ENCODE assay signal across 8 mouse cellular contexts in the genomic region with DNA sequence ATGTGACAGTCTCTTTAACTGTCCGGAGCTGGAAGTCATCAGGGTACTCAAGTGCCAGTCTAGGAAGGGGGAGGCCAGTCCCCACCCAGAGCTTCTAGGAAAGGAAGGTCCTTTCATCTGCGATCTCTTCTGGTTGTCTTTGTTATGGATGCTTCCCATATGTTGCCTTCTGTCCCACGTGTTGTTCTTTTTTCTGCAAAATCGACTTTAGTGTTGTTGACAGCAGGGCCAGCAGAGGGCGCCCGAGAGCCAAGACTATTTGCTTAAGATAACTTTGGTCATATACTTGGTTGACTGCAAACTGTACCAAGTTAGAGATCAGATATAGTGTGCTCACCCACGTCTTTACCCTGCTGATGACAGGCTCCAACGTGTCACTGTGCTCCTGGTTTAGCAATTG. TPM values are rescaled to one million over a fixed set of nuclear protein-coding genes. Genes with fewer than 3 reads are reported as not detected.
DNase-seq lines count a peak whose midpoint lies in the region; ATAC-seq lines count a peak whose summit lies in the region.

No protein-coding gene starts in this region.

- H3K36me3 ChIP-seq in liver, embryonic 11.5 days (ENCODE audit: control insufficient read depth, insufficient read depth, low read length): no peaks in the 10 kb centered on the region
- no peaks in the 10 kb centered on the region for H3K36me3 ChIP-seq in neural tube, embryonic 12.5 days

- 12% methylated on average over 8 of the region's 8 CpGs for WGBS in liver, embryonic 11.5 days
- 11% methylated on average over 8 of the region's 8 CpGs for WGBS in neural tube, embryonic 12.5 days

- DNase-seq in A20 (ENCODE audit: low read depth, low spot score): peak; percentile 15
- peak; percentile 42 to 86 for DNase-seq in adrenal gland, adult (ENCODE audit: inconsistent age in 2 of 2, low spot score in 1 of 2)
- DNase-seq in embryo, embryonic 10 days (ENCODE audit: low spot score): peak; percentile 85
- DNase-seq in gastrocnemius, postnatal 4 days (ENCODE audit: low spot score in 2 of 2): peak; percentile 71 to 74
- peak; percentile 72 for DNase-seq in kidney, postnatal 14 days
- DNase-seq in liver, embryonic 11.5 days (ENCODE audit: low spot score): peak; percentile 67
- DNase-seq in testis, postnatal 14 days (ENCODE audit: low spot score): peak; percentile 27

- H3K9ac ChIP-seq in liver, embryonic 11.5 days (ENCODE audit: low read depth, low read length): no peak overlapping the region
- H3K9ac ChIP-seq in neural tube, embryonic 12.5 days: no peak overlapping the region

- H3K4me1 ChIP-seq in liver, embryonic 11.5 days (replicated peaks; ENCODE audit: control insufficient read depth, insufficient read depth, low read length): no peaks in the 10 kb centered on the region
- H3K4me1 ChIP-seq in neural tube, embryonic 12.5 days: no peaks in the 10 kb centered on the region

- H3K27ac ChIP-seq in liver, embryonic 11.5 days (ENCODE audit: low read depth, low read length): no peak overlapping the region
- H3K27ac ChIP-seq in neural tube, embryonic 12.5 days: no peak overlapping the region

- H3K4me3 ChIP-seq in liver, embryonic 11.5 days (ENCODE audit: low read depth, low read length): no peak overlapping the region
- no peak overlapping the region for H3K4me3 ChIP-seq in neural tube, embryonic 12.5 days

- no peaks in the 10 kb centered on the region for H3K27me3 ChIP-seq in liver, embryonic 11.5 days (replicated peaks; ENCODE audit: control insufficient read depth, insufficient read depth, low read length)
- no peaks in the 10 kb centered on the region for H3K27me3 ChIP-seq in neural tube, embryonic 12.5 days (replicated peaks)

- no peaks in the 10 kb centered on the region for H3K9me3 ChIP-seq in liver, embryonic 11.5 days (ENCODE audit: control insufficient read depth, low read length)
- no peaks in the 10 kb centered on the region for H3K9me3 ChIP-seq in neural tube, embryonic 12.5 days

- no peak for ATAC-seq in liver, embryonic 11.5 days (replicated peaks; ENCODE audit: low FRiP score)
- 0 out of 2 replicates have a peak, but pooled peaks have one; percentile 50 for ATAC-seq in neural tube, embryonic 12.5 days (ENCODE audit: low FRiP score, low read depth)

- H3K4me2 ChIP-seq in liver, embryonic 11.5 days: no peak overlapping the region
- H3K4me2 ChIP-seq in neural tube, embryonic 12.5 days (replicated peaks): no peak overlapping the region

RNA-seq across cellular contexts. Expression of a gene that starts 19.5 kb away (rescaled TPM):
- not detected for total RNA-seq in gastrocnemius, postnatal 4 days (2021)
- polyA plus RNA-seq in liver, embryonic 11.5 days (2014; fragmentation: Nextera tagmentation; extraction: Ambion mirVana): 0.70 TPM in 1 of 2 replicates, not detected in the other
- 0.53 and 0.59 TPM in 2 replicates for polyA plus RNA-seq in neural tube, embryonic 12.5 days (2016; fragmentation: Nextera tagmentation; extraction: Ambion mirVana)

Comparison
In these comparisons a context has a peak if more than half of its experiments do, and no peak if none do; other contexts are left out.
1. DNase-seq: peak in every context shown above with its lines; median percentile 85 in embryo, embryonic 10 days; 72 in gastrocnemius, postnatal 4 days; 72 in kidney, postnatal 14 days; 67 in liver, embryonic 11.5 days; 64 in adrenal gland, adult; 27 in testis, postnatal 14 days; 15 in A20.